25 mouse cellular contexts compared by ENCODE assay signal in genomic region chrX:60380386-60380785, GRCm38 (mm10).
"Had no signal": no experiment of that assay in that cellular context is flagged by ENCODE, and none has a peak within 500 bp of the region (broad histone marks: within the 10 kb centered on the region; RNA-seq: fewer than 3 reads in every experiment).

No protein-coding gene starts in this region.

- DNase-seq: gastrocnemius, postnatal 14 days; gastrocnemius, postnatal 36 days; heart, adult 11 months; heart, adult 2 months; heart, postnatal 14 days; heart, postnatal 36 days; kidney, adult 11 months; kidney, postnatal 25 days; layer of hippocampus, adult 9-11 months; layer of hippocampus, postnatal 36 days; left cerebral cortex, postnatal 4 days; liver, embryonic 13.5 days had no signal

- H3K9me3 ChIP-seq: heart, embryonic 13.5 days; heart, embryonic 15.5 days; hindbrain, embryonic 13.5 days; hindbrain, embryonic 15.5 days; kidney, embryonic 15.5 days; limb, embryonic 13.5 days; limb, embryonic 15.5 days; liver, embryonic 13.5 days; liver, embryonic 15.5 days had no signal

- H3K27ac ChIP-seq: heart, adult 2 months; heart, embryonic 13.5 days; heart, embryonic 15.5 days; hindbrain, embryonic 13.5 days; hindbrain, embryonic 15.5 days; hindbrain, postnatal 0 days; kidney, embryonic 15.5 days; kidney, postnatal 0 days; limb, embryonic 13.5 days; limb, embryonic 15.5 days; liver, embryonic 13.5 days; liver, embryonic 15.5 days had no signal

- H3K4me3 ChIP-seq: heart, adult 2 months; heart, embryonic 13.5 days; heart, embryonic 15.5 days; hindbrain, embryonic 13.5 days; hindbrain, embryonic 15.5 days; kidney, embryonic 15.5 days; limb, embryonic 13.5 days; limb, embryonic 15.5 days; liver, embryonic 13.5 days; liver, embryonic 15.5 days had no signal

- H3K9ac ChIP-seq: heart, embryonic 13.5 days; heart, embryonic 15.5 days; hindbrain, embryonic 13.5 days; hindbrain, embryonic 15.5 days; kidney, embryonic 15.5 days; limb, embryonic 13.5 days; limb, embryonic 15.5 days; liver, embryonic 13.5 days; liver, embryonic 15.5 days had no signal

- H3K4me1 ChIP-seq: heart, embryonic 13.5 days; heart, embryonic 15.5 days; hindbrain, embryonic 13.5 days; hindbrain, embryonic 15.5 days; kidney, embryonic 15.5 days; limb, embryonic 13.5 days; limb, embryonic 15.5 days; liver, embryonic 13.5 days; liver, embryonic 15.5 days had no signal

- ATAC-seq: hindbrain, postnatal 0 days; intestine, embryonic 16.5 days had no signal

- H3K27me3 ChIP-seq: heart, embryonic 13.5 days; heart, embryonic 15.5 days; hindbrain, embryonic 13.5 days; hindbrain, embryonic 15.5 days; kidney, embryonic 15.5 days; limb, embryonic 13.5 days; limb, embryonic 15.5 days; liver, embryonic 13.5 days; liver, embryonic 15.5 days had no signal

- H3K4me2 ChIP-seq: heart, embryonic 11.5 days; heart, embryonic 13.5 days; heart, embryonic 15.5 days; hindbrain, embryonic 13.5 days; hindbrain, embryonic 15.5 days; kidney, embryonic 15.5 days; limb, embryonic 13.5 days; limb, embryonic 15.5 days; liver, embryonic 11.5 days; liver, embryonic 13.5 days; liver, embryonic 15.5 days had no signal

- H3K36me3 ChIP-seq: heart, embryonic 13.5 days; heart, embryonic 15.5 days; hindbrain, embryonic 13.5 days; hindbrain, embryonic 15.5 days; kidney, embryonic 15.5 days; limb, embryonic 13.5 days; limb, embryonic 15.5 days; liver, embryonic 13.5 days; liver, embryonic 15.5 days had no signal
